Mouse (Mus musculus): ENCODE data around the gene Nudt13.

Gene Nudt13

GRCm38 (mm10) chr14:20340866-20341265 lies 46.4 kb downstream of the Nudt13 start:
- no peak for DNase-seq

- no peak for DNase-seq
These were observed 51.4 kb downstream of the Nudt13 start for GRCm38 (mm10) chr14:20345885-20346284.

GRCm38 (mm10) chr14:20347441-20347990 lies 53.0 kb downstream of the Nudt13 start:
- DNase-seq = no peak

GRCm38 (mm10) chr14:20347991-20348541 lies 53.6 kb downstream of the Nudt13 start, which contains the start of the genes Ecd and Fam149b:
Gene Ecd (minus strand): TSS chr14:20348121.
Gene Fam149b (plus strand): TSS chr14:20348162.
- DNase-seq = peak; percentile 95

GRCm38 (mm10) chr14:20363230-20363629 lies 68.7 kb downstream of the Nudt13 start:
- DNase-seq = no peak
